Mouse (Mus musculus) T-helper 17 cell (primary cell): Measurements from ENCODE around the gene Bicdl2.

Source experiments
- in situ Hi-C, 2 experiments: fragments of 300-600 bp; cut with MboI, MseI; formaldehyde crosslinking; loops; 1 replicate in 1 of 2; 2 replicates in 1 of 2; pipeline ENCODE4 v1.15.1; 2025; ENCODE audit warnings: high pct_unique_total_duplicates in 2 of 2

Bicdl2 gene

DNA sequence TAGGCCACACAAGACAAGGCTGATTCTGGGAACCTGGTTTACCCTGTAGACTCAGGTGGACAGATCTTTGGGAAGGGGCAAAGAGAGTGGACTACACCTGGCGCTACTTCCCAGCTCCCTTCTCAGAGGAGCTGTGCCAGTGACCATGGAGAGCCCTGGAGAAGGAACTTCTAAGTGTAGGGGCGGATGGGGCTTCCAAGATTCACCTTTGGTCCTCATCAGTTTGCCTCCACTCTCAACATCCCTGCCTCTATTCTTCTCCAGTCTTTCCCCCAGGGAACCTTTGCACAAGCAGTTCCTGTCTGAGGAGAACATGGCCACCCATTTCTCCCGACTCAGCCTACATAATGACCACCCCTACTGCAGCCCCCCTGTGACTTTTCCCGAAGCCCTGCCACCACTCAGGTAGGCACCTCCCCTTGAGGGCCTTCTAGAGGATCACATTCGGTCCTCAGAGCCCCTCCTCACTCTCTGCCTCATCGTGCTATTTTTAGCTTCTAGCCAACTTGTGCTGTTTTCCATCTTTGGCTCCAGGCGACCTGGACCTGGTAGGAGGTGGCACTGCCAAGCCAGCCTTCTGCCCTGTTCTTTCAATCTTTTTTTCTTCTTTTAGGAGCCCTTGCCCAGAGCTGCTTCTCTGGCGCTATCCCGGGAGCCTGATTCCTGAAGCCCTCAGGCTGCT is 14.1 kb downstream of the Bicdl2 start:
- in situ Hi-C loops = no loop called here

DNA sequence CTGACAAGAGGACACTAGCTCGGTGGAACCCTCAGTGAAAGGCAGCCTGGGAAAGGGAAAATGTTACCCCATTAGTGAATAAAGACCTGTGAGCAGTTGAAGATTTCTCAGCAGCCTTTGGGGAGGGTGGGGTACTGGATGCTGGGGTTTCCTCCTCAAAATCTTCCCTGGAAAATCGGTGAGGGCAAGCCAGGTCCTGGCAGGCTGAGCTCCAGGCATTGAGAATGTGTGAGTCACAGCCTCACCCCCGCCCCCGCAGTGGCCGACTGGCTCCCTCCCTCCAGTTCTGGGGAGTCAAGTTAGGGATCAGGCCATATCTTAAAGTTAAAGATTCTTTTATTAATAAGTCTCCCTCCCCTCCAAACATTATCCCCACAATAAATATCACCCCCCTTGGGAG is 14.8 kb downstream of the Bicdl2 start:
- in situ Hi-C loops = no loop called here

DNA sequence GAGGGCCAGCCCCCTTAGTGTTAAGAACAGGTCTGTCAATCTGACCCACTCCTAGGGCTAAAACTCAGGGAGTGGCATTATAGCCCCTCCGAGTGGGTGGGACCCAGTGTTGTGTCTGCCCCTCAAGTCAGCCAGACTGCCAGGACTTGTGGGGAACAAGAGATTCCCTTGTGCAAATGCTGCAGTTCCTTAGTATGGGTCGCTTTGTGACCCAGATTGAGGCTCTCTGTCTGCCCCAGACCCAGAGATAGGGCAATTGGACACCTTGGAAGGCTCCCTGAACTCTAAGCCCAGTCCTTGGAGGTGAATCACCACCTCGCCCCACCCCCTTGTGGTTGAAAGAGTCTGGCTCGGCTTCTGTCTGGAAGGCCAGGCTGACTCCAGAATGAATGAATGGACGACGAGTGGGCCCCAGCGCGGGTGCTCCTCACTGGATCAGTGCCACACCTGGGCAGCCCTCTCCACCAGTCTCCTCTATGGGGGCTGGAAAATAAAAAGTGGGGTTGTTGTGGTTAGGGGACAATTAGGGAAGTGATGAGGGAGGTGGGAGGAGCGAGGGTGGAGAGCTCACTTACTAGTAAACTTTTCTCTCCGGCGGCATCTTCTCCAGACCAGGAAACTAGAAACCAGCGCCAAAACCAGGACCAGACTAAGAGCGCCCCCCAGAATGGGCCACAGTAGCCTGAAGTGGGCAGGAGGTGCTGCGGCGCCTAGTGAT is 15.4 kb downstream of the Bicdl2 start:
- in situ Hi-C loops = no loop called here

DNA sequence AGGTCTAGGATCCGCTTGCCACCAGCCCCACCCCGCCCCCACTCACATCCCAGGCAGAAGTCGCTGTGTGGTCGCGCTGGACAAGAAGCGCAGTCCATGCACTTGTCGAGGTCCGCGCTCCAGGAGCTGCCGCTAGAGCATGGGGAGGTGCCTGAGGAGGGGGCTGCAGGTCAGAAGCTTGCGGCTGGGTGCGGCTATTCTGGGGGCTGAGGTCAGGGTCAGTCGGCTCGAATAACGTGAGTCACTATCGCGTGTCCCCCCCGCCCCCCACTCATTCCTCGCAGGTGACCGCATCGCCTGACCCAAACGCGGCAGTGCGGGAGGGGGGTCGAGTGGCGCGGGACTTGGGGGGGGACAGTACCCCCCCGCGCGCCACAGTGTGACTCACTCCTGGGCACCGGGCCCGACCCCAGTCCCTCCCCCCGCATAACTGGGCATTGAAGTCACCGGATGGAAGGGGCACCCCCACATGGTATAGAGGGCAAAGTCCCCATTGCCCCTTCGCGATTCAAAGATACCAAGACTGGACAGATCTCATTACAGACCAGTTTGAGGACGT is 16.2 kb downstream of the Bicdl2 start:
- in situ Hi-C loops = no loop called here

DNA sequence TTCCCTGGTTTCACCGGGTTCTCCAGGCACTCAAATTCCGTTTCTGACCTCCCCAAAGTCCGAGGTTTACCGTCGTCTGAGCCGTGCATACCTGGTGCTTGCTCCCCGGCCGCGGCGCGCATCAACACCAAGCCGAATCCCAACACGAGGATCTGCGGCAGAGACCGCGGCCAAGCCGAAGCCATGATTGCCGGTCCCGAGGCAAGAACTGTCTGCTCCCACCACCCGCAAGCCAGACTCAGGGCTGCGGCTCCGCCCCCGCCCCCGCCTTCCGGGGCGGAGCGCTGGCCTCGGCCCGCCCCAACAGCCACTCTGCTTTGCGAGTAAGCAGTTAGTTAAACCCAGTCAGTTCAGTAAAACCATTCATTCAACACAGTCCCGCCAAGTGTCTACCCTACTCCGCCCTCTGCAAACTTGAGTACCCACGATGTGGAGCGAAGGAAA is 17.0 kb downstream of the Bicdl2 start, which contains the start of gene Tnfrsf12a:
Gene Tnfrsf12a (minus strand): TSS at position 233 of the 444 bp plus-strand sequence.
- in situ Hi-C loops = no loop called here

DNA sequence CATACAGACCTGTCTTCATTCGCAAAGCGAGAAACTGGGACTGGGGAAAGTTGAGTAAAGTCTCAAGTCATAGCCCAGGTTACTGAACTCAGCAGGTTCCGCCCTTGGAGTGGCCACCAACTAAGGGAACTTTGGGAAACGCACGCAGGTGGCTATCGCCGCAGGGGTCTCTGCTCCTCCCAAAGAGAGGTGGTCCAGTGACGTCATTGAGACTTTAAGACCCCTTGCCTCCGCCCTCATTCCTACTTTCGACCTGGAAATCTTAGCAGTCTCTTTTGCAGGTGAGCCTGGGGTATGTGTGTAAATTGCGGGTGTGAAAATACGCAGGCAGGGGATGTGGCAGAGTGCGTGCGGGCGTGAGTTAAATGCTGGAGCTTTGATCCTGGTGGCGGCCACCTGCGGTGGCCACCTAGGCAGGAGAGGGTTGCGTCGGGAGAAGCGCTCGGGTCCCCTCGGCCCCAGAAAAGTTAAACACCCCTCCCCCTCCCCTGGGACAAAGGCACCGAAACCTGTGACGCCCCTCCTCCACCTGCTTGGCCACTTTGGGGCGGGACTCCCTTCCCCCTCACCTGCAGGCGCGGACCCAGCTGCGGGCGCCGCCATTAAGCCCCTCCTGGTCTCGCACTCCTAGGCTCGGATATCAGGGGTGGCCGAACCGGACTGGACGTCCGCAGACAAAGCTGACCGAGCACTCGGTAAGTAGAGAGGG is 19.0 kb downstream of the Bicdl2 start, which contains the start of gene Cldn6:
Gene Cldn6 (plus strand): TSS at position 123 of the 709 bp plus-strand sequence.
- in situ Hi-C loops = no loop called here

DNA sequence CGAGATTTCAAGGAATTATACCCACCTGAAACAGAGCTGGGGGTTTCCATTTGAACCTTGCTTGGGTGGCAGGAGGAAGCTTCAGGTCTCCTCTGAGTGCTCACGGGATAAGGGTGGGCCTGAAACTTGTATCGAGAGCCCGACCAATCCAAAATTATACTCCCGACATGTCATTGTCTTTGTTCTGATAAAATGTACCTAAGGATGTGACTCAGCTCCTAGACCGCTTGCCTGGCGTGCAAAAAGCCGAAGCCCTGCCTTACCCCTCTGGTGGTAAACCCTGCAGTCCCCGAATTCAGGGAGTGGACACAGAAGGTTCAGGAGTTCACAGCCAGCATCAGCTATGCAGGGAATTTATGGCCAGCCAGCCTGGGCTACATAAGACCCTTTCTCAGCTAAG is 20.0 kb downstream of the Bicdl2 start:
- in situ Hi-C loops = no loop called here

DNA sequence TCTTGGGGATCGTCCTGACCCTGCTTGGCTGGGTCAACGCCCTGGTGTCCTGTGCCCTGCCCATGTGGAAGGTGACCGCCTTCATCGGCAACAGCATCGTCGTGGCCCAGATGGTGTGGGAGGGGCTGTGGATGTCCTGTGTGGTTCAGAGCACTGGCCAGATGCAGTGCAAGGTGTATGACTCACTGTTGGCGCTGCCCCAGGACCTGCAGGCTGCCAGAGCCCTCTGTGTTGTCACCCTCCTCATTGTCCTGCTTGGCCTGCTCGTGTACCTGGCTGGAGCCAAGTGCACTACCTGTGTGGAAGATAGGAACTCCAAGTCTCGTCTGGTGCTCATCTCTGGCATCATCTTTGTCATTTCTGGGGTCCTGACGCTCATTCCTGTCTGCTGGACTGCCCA is 20.8 kb downstream of the Bicdl2 start:
- in situ Hi-C loops = no loop called here

DNA sequence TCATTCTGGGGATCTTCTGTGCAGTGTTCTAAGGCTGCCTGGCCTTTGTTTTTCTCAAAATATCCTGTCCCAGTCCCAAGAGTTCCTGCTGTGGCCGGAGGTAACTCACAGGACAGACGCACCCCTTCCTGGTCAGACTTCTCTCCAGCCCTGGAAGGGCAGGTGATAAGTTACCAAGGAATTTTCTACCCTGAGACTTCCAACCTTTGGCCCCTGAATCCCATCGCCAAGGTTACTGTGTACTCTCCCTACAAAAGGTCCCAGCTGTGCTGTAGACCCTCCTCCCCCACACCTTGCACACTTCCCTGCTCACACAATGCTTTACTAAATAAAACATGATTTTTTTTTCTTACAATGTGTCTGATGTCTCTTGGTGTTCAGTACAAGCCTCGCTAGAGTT is 21.8 kb downstream of the Bicdl2 start:
- in situ Hi-C loops = no loop called here

DNA sequence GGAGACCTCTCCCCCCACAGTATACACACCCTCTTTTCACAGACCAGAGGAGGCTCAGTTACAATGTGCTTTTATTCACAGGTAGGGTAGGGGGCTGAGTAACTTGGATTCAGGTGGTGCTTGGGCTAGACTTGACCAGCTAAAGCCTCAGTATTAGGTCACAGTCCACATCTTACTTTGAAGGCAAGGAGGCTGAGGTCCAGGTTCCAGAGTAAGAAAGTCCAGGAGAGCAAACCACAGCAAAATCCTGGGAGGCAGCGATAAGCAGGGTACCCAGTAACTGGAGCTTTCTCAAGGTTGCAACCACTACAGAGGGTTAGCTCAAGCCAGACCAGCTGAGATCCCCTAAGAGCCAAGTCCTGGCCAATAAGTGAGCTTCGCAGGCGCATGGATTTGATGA is 22.2 kb downstream of the Bicdl2 start:
- in situ Hi-C loops = no loop called here

DNA sequence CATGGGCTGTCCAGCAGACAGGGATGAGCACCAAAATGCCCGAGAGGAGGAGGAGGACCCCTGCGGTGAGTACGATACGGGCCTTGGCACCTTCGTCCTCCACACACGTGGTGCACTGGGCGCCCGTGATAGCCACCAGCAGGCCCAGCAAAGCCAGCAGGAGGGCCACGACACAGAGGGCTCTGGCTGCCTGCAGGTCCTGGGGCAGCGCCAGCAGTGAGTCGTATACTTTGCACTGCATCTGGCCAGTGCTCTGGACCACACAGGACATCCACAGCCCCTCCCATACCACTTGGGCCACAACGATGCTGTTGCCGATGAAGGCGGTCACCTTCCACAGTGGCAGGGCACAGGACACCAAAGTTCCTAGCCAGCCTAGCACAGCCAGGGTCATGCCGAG is 22.9 kb downstream of the Bicdl2 start:
- in situ Hi-C loops = no loop called here

DNA sequence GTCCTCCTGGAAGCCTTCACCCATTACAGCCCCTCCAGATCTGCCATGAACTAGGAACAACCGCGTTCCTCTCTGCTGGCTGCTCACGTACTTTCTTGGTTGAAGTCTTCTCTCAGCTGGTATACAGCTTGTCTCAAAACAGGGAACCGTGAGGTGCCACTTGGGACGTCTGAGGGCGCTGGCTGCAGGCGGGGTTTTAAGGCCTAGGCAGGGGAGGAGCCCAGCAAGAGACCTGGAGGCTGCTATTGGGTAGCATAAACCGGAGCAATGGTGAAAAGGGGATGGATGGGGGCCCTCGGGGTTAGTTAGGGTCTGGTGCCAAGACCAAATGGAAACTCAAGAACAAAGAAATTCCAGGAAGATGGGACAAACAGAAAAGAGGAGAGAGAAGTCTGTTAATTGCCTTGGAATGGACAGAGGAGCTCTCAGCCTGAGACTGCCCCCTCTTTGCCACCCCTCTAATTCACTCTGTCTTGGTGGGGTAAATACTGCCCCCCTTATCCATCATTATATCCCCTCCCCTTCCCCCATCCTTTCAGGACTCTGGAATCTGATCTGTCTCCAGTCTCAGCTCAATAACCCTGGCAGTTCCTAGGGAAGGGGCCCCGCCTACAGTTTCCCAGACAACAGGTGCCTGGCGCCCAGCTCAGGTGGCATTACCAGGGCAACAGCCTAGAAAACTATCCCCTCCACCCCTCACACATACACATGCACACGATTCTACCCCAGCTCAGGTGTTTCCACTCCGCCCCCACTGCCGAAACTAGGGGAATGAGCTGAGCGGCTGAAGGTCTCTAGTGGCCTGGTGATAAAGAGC is 23.8 kb downstream of the Bicdl2 start, which contains the start of gene Cldn9:
Gene Cldn9 (minus strand): TSS at position 171 of the 817 bp plus-strand sequence.
- in situ Hi-C loops = no loop called here

DNA sequence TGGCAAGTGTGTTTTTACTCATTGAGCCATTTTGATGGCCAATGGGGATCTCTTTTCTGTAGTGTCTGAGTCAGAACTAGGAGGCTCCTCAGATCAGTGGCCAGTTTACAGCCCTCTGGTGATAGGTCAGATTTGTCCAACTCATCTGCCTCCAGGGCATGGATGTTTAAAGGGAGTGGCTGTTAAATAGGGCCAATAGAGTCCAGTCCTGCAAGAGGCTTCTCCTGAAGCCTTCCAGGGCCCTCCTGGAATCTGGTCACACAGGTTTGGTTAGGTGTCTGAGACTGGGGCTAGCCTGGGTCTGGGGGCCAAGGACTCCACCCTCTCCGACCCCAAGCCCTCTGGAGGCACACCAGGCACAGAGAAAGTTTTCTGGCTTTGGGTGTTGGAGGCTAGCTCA is 34.2 kb downstream of the Bicdl2 start:
- in situ Hi-C loops = no loop called here

DNA sequence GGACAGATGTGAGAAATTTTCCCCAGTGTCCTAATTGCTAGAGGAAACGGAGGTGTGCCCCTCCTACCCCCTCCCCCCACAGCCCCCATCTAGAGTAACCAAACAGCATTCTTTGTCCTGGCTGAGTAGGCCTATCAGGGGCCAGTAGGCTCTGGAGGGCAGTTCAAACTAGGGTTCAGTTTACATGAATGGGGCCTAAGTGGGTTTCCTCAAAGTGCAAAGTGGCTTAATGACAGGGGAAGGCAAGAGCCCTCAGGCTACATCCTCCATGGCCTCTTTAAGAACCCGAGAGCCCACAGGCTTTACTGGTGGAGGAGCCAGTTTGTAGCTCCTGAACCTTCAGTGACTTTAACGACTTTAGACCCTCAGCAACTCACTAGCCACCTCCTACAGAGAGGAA is 35.5 kb downstream of the Bicdl2 start:
- in situ Hi-C loops = no loop called here

DNA sequence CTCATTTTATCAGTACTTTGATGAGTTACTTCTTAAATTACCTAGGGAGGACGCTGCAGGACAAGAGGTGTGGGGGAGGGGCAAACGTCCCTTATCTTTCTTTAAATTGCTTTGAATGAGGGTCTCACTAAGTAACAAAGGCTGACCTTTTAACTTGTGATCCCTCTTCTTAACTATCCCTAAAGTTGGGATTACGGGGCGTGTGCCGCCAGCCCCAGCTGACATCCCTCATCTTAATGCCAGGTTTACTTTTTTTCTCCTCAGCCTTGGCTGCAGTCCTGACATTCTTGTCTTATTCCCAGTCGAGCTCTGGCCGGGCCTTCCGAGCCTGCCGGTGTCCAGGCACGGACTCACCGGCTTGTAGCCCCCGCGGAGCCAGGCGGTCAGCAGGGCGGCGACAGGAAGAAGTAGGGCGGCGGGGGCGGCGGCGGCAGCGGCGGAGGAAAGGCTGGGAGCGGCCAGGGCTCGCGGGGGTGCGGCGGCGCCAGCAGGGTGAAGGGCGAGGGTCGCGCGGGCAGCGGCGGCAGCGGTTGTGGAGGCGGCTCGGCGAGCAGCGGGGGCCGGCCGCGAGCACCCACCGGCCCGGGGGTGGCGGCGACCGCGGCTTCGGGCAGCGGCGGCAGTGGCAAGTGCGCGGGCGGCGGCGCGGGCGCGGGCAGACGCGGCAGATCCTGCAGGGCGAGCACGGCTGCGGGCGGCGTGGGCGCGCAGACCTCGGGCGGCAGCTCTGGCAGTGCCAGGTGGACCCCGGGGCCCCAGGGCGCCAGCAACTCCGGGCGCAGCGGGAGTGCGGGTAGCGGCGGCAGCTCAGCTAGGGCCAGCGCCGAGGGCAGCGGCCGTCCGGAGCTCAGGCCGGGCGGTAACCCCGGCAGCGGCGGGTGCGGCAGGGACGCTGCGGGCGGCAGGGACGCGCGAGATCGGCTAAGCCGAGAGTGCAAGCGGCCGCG is 39.1 kb downstream of the Bicdl2 start:
- in situ Hi-C loops = no loop called here

DNA sequence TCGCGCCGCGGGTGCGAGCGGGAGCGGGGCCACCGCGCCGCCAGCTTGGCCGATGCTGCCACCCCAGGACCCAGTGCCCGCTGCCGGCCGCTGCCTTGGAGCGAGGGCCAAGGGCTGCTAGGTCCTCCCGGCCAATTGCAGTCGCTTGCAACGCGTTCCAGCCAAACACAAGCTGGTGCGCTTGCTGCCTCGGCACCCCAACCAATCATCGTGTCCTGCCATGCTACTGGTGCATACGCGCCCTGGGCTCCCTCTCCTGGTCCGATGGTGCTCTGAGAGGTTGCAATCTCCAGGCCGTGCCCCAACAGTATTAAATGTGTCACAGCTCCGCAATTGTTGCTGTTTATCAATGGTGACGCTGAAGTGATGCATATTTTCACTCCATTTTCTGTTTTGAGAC is 39.8 kb downstream of the Bicdl2 start:
- in situ Hi-C loops = no loop called here

DNA sequence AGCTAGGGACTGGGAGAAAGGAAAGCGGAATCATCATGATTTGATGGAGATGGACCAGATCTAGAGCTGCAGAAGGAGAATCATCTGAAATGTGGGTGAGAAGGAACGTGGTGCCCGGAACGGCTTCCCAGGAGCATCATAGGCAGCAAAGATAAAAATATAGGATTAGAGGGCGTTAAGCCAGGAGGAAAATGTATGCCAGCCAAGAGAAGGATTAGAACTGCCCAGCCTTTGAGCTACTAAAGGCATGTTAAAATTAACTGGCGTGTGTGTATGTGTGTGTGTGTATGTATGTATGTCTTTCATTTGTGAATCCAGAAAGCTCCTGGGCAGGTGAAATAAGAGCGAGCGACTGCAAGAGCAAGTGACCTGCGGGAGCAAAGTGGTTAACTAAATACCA is 43.0 kb downstream of the Bicdl2 start:
- in situ Hi-C loops = no loop called here

DNA sequence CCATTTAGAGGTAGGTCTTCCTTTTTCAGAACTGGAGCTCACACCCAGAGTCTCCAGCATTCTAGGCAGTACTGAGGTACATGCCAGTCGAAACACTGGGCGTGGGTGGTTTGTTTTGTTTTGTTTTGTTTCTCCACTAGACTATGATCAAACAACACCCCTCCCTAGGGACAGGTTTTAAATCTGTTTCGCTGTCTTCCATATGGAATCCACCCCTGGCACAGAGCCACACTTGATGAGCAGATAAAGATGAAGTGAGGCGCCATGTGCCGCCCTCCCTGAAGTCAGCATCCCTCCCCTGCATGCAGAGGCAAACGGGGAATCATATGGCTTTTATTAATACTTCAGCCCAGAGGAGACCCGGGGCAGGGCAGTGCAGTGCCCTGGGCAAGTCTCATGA is 44.4 kb downstream of the Bicdl2 start:
- in situ Hi-C loops = loop anchor here (5.0 kb wide), 1 partner anchor 37 kb away; no protein-coding TSS in a partner anchor

DNA sequence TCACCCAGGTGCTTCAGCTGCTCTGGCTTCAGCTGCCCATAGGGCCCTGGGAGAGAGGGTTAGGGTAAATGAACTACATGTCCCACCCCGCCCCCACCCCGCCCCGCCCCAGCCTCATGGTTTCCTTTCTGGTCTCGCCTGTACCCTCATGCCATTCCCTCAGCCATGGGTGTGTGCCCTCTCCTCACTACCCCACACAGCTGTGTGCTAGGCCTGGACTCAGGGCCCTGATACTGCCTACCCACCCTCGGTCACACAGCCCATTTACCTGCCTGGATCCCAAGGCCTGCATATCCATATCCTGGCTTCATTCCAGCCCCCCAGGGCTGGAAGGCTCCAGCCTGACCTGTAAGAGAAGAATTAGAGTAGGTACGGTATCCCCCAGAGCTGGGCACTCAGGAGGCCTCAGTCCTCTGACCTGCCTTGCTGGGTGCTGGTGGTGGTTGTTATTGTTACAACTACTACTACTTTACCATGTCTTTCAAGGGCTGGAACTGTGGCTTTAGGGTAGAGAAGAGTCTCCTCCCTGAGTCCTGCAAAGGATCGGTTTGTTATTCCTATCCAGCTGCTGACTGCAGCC is 45.3 kb downstream of the Bicdl2 start:
- in situ Hi-C loops = loop anchor here (5.0 kb wide), 1 partner anchor 38 kb away; no protein-coding TSS in a partner anchor
